Mouse (Mus musculus): ENCODE results near the gene Paqr7. TPM values are rescaled to one million over a fixed set of nuclear protein-coding genes. Genes with fewer than 3 reads are reported as not detected.

Gene Paqr7
- polyA plus RNA-seq, 1 experiment from 2014 or later, result 0.57 TPM

GRCm38 (mm10) chr4:134503686-134504357, 7.3 kb downstream of the Paqr7 start:
- Histone ChIP-seq H3K36me3 (ENCODE audit: control insufficient read depth, insufficient read depth, low read length) (no peaks in the 10 kb centered on the region), H3K27ac (ENCODE audit: low read depth, low read length) (no peak overlapping the region), H3K27me3 (ENCODE audit: control insufficient read depth, insufficient read depth, low read length) (no peaks in the 10 kb centered on the region), H3K9ac (ENCODE audit: low read depth, low read length) (no peak overlapping the region), H3K4me1 (ENCODE audit: control insufficient read depth, insufficient read depth, low read length) (no peaks in the 10 kb centered on the region), H3K9me3 (ENCODE audit: control insufficient read depth, low read length) (peaks cover 5% of the 10 kb centered on the region; the same call in 1 of the 2 replicates), H3K4me2 (replicated peaks; ENCODE audit: low read depth, low read length) (no peak overlapping the region), H3K4me3 (ENCODE audit: low read length) (no peak overlapping the region)
- WGBS, result 73% methylated on average over 4 of the region's 4 CpGs
- no peak for ATAC-seq (ENCODE audit: low FRiP score, low TSS enrichment)

- Histone ChIP-seq H3K36me3 (ENCODE audit: control insufficient read depth, insufficient read depth, low read length) (no peaks in the 10 kb centered on the region), H3K4me3 (ENCODE audit: low read length) (no peak overlapping the region), H3K4me2 (replicated peaks; ENCODE audit: low read depth, low read length) (no peak overlapping the region), H3K27ac (ENCODE audit: low read depth, low read length) (no peak overlapping the region), H3K27me3 (ENCODE audit: control insufficient read depth, insufficient read depth, low read length) (no peaks in the 10 kb centered on the region), H3K9ac (ENCODE audit: low read depth, low read length) (no peak overlapping the region), H3K9me3 (ENCODE audit: control insufficient read depth, low read length) (peaks cover 5% of the 10 kb centered on the region; the same call in 1 of the 2 replicates), H3K4me1 (ENCODE audit: control insufficient read depth, insufficient read depth, low read length) (no peaks in the 10 kb centered on the region)
- 86% methylated on average over 4 of the region's 4 CpGs for WGBS
- no peak for ATAC-seq (ENCODE audit: low FRiP score, low TSS enrichment)
These were observed 8.8 kb downstream of the Paqr7 start for GRCm38 (mm10) chr4:134505303-134505789.

- Histone ChIP-seq H3K9me3 (ENCODE audit: control insufficient read depth, low read length) (peaks cover 5% of the 10 kb centered on the region; the same call in 1 of the 2 replicates), H3K36me3 (ENCODE audit: control insufficient read depth, insufficient read depth, low read length) (no peaks in the 10 kb centered on the region), H3K4me3 (ENCODE audit: low read length) (no peak overlapping the region), H3K27me3 (ENCODE audit: control insufficient read depth, insufficient read depth, low read length) (no peaks in the 10 kb centered on the region), H3K4me2 (replicated peaks; ENCODE audit: low read depth, low read length) (no peak overlapping the region), H3K4me1 (ENCODE audit: control insufficient read depth, insufficient read depth, low read length) (no peaks in the 10 kb centered on the region), H3K9ac (ENCODE audit: low read depth, low read length) (no peak overlapping the region), H3K27ac (ENCODE audit: low read depth, low read length) (no peak overlapping the region)
- no peak for ATAC-seq (ENCODE audit: low FRiP score, low TSS enrichment)
- WGBS, result 90% methylated on average over 3 of the region's 4 CpGs
These were observed 9.6 kb downstream of the Paqr7 start for GRCm38 (mm10) chr4:134505966-134506594.

DNA sequence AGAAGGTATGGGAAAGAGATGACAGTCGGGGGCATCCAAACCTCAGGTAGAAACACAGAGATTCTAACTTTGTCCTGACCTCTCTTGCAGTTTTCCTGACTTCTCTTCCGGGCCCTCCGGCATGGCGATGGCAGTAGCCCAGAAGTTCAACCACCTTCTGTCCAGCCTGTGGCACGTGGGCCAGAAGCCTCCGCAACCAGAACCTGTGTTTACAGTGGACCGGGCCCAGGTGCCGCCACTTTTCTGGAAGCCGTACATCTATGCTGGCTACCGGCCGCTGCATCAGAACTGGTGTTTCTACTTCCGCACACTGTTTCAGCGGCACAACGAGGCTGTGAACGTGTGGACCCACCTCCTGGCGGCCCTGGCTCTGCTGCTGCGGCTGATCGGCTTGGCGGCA, 10.2 kb downstream of the Paqr7 start:
- no peak overlapping the region for H3K4me3 ChIP-seq (ENCODE audit: low read length)
- no peak overlapping the region for H3K4me2 ChIP-seq (replicated peaks; ENCODE audit: low read depth, low read length)
- no peak overlapping the region for H3K27ac ChIP-seq (ENCODE audit: low read depth, low read length)
- peaks cover 5% of the 10 kb centered on the region; the same call in 1 of the 2 replicates for H3K4me1 ChIP-seq (ENCODE audit: control insufficient read depth, insufficient read depth, low read length)
- 91% methylated on average over 19 of the region's 19 CpGs for WGBS
- H3K9ac ChIP-seq (ENCODE audit: low read depth, low read length), result no peak overlapping the region
- H3K27me3 ChIP-seq (ENCODE audit: control insufficient read depth, insufficient read depth, low read length), result no peaks in the 10 kb centered on the region
- ATAC-seq (ENCODE audit: low FRiP score, low TSS enrichment), result no peak
- no peaks in the 10 kb centered on the region for H3K36me3 ChIP-seq (ENCODE audit: control insufficient read depth, insufficient read depth, low read length)
- peaks cover 5% of the 10 kb centered on the region; the same call in 1 of the 2 replicates for H3K9me3 ChIP-seq (ENCODE audit: control insufficient read depth, low read length)

GRCm38 (mm10) chr4:134510396-134510795, 13.9 kb downstream of the Paqr7 start:
- Histone ChIP-seq H3K4me2 (replicated peaks; ENCODE audit: low read depth, low read length) (peak overlapping the region; percentile 67; the same call in 1 of the 2 replicates), H3K9me3 (ENCODE audit: control insufficient read depth, low read length) (no peaks in the 10 kb centered on the region)

DNA sequence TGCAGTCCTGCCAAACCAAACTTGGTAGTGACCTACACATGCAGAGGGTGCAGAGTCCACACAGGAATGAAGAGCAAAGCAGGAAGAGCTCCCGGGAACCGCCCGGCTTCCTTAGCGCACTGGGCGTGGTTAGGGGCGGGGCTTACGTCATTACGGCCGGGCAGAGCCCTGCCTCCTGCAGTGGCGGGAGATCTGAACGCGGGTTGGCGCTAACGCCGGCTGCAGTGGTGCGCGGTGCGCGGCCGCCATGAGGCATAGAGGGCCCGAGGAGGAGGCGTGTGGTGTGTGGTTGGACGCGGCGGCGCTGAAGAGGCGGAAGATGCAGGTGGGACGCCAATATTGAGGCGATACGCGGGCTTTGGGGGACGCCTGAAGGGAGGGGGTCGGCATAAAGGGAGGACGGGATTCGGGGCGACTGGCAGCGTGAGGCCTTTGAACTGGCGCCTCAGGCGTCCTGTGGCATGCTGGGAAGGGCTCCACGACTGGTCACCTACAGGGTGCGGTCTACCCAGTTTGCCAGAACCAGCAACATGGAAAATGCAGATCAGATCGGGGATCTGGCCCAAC, 14.4 kb downstream of the Paqr7 start, which contains the start of gene Aunip:
Aunip (plus strand) TSS at position 155 of the 567 bp plus-strand sequence.
- peak; percentile 95 for ATAC-seq (ENCODE audit: low FRiP score, low TSS enrichment)
- peak within 1 kb of the TSS; percentile 67 for H3K4me2 ChIP-seq (replicated peaks; ENCODE audit: low read depth, low read length)
- peaks cover 13% of the 10 kb centered on the region for H3K4me1 ChIP-seq (ENCODE audit: control insufficient read depth, insufficient read depth, low read length)
- H3K4me3 ChIP-seq (ENCODE audit: low read length), result peak within 1 kb of the TSS; percentile 52
- H3K27ac ChIP-seq (ENCODE audit: low read depth, low read length), result no peak within 1 kb of the TSS
- H3K36me3 ChIP-seq (ENCODE audit: control insufficient read depth, insufficient read depth, low read length), result no peaks in the 10 kb centered on the region
- no peaks in the 10 kb centered on the region for H3K27me3 ChIP-seq (ENCODE audit: control insufficient read depth, insufficient read depth, low read length)
- no peaks in the 10 kb centered on the region for H3K9me3 ChIP-seq (ENCODE audit: control insufficient read depth, low read length)
- WGBS, result under 1% methylated on average over 42 of the region's 42 CpGs
- peak within 1 kb of the TSS; percentile 58 for H3K9ac ChIP-seq (ENCODE audit: low read depth, low read length)

More at GRCm38 (mm10) chr4:134510396-134510795, 13.9 kb downstream of the Paqr7 start:
- no peak for ATAC-seq (ENCODE audit: low FRiP score, low TSS enrichment)
- Histone ChIP-seq H3K27ac (ENCODE audit: low read depth, low read length) (no peak overlapping the region), H3K4me3 (ENCODE audit: low read length) (peak overlapping the region; percentile 52), H3K36me3 (ENCODE audit: control insufficient read depth, insufficient read depth, low read length) (no peaks in the 10 kb centered on the region), H3K9ac (ENCODE audit: low read depth, low read length) (no peak overlapping the region), H3K27me3 (ENCODE audit: control insufficient read depth, insufficient read depth, low read length) (no peaks in the 10 kb centered on the region), H3K4me1 (ENCODE audit: control insufficient read depth, insufficient read depth, low read length) (peaks cover 13% of the 10 kb centered on the region)
- 74% methylated on average over 4 of the region's 4 CpGs for WGBS

- peak overlapping the region; percentile 58; the same call in 1 of the 2 replicates for H3K9ac ChIP-seq (ENCODE audit: low read depth, low read length)
- H3K27me3 ChIP-seq (ENCODE audit: control insufficient read depth, insufficient read depth, low read length), result no peaks in the 10 kb centered on the region
- H3K4me3 ChIP-seq (ENCODE audit: low read length), result peak overlapping the region; percentile 52
- H3K4me2 ChIP-seq (replicated peaks; ENCODE audit: low read depth, low read length), result peak overlapping the region; percentile 67
- 76% methylated on average over 6 of the region's 6 CpGs for WGBS
- no peak overlapping the region for H3K27ac ChIP-seq (ENCODE audit: low read depth, low read length)
- no peaks in the 10 kb centered on the region for H3K9me3 ChIP-seq (ENCODE audit: control insufficient read depth, low read length)
- ATAC-seq (ENCODE audit: low FRiP score, low TSS enrichment), result no peak
- H3K4me1 ChIP-seq (ENCODE audit: control insufficient read depth, insufficient read depth, low read length), result peaks cover 13% of the 10 kb centered on the region
- no peaks in the 10 kb centered on the region for H3K36me3 ChIP-seq (ENCODE audit: control insufficient read depth, insufficient read depth, low read length)
These were observed 15.2 kb downstream of the Paqr7 start for GRCm38 (mm10) chr4:134511730-134512129.

GRCm38 (mm10) chr4:134512798-134513197, 16.3 kb downstream of the Paqr7 start:
- Histone ChIP-seq H3K27ac (ENCODE audit: low read depth, low read length) (no peak overlapping the region), H3K4me2 (replicated peaks; ENCODE audit: low read depth, low read length) (peak overlapping the region; percentile 43), H3K27me3 (ENCODE audit: control insufficient read depth, insufficient read depth, low read length) (no peaks in the 10 kb centered on the region), H3K9me3 (ENCODE audit: control insufficient read depth, low read length) (no peaks in the 10 kb centered on the region), H3K4me3 (ENCODE audit: low read length) (peak overlapping the region; percentile 16; the same call in 1 of the 2 replicates), H3K4me1 (ENCODE audit: control insufficient read depth, insufficient read depth, low read length) (peaks cover 17% of the 10 kb centered on the region), H3K9ac (ENCODE audit: low read depth, low read length) (peak overlapping the region; percentile 34; the same call in 1 of the 2 replicates), H3K36me3 (ENCODE audit: control insufficient read depth, insufficient read depth, low read length) (no peaks in the 10 kb centered on the region)
- 15% methylated on average over 15 of the region's 15 CpGs for WGBS
- ATAC-seq (ENCODE audit: low FRiP score, low TSS enrichment), result 0 out of 2 replicates have a peak, but pooled peaks have one; percentile 40
